Mouse (Mus musculus): ENCODE results near the gene Gm9857. TPM values are rescaled to one million over a fixed set of nuclear protein-coding genes. Genes with fewer than 3 reads are reported as not detected.
A peak's percentile ranks its signal among the peaks of the same experiment; 100 is the strongest.

Gm9857 gene
- total and polyA plus RNA-seq, 3 experiments: not detected

DNA sequence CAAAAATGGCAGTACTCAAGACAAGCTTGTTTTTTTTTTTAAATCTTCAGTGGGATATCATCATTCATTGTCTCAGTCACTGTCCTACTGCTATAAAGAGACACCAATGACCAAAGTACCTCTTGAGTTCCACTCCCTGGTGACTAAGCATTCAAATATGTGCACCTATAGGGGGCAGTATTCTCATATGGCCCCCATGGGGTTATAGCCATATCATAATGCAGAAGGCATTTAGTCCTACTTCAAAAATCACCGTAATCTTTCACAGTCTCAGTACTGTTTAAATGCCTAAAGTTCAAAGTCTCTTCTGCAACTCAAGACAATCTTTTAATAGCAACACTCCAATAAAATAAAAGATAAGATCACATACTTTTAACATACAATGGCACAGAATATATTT lies 21.4 kb downstream of the Gm9857 start:
- Histone ChIP-seq H3K9me3 (replicated peaks; ENCODE audit: insufficient read depth, low read length) (no peaks in the 10 kb centered on the region), H3K9ac (ENCODE audit: control insufficient read depth, low read depth, low read length, poor library complexity, severe bottlenecking) (no peak overlapping the region), H3K36me3 (ENCODE audit: control insufficient read depth in 1 of 2, insufficient read depth in 2 of 2, low read length in 2 of 2) (peaks cover 0 to 9% of the 10 kb centered on the region in 2 experiments; a peak in 2 of 4 replicates), H3K4me1 (ENCODE audit: control insufficient read depth in 1 of 2, insufficient read depth in 2 of 2, low read length in 2 of 2) (peaks cover 0 to 21% of the 10 kb centered on the region in 2 experiments; a peak in 3 of 4 replicates), H3K27me3 (ENCODE audit: control insufficient read depth in 1 of 2, insufficient read depth in 2 of 2, low read length in 2 of 2) (no peaks in the 10 kb centered on the region), H3K79me2 (ENCODE audit: control insufficient read depth, insufficient read depth, low read length, poor library complexity) (no peaks in the 10 kb centered on the region), H3K4me3 (ENCODE audit: control insufficient read depth in 1 of 2, insufficient read depth in 1 of 2, low read depth in 2 of 2, low read length in 2 of 2) (no peak overlapping the region), H3K27ac (ENCODE audit: control insufficient read depth, low read depth, low read length) (no peak overlapping the region)
- DNase-seq (ENCODE audit: low read depth, low spot score): no peak
- TF ChIP-seq CTCF (IDR thresholded peaks at IDR 0.05 in 2 of 3, conservative IDR thresholded peaks at IDR 0.05 in 1 of 3; ENCODE audit: control insufficient read depth in 1 of 3, insufficient read depth in 1 of 3, low read depth in 2 of 3, low read length in 3 of 3, poor library complexity in 1 of 3, severe bottlenecking in 1 of 3): peak in 1 of 3 experiments; percentile 31; a peak in 2 of 6 replicates
- TF ChIP-seq GABPA (IDR thresholded peaks at IDR 0.05; ENCODE audit: low read depth, low read length): no peak
- TF ChIP-seq CHD1 (IDR thresholded peaks at IDR 0.05; ENCODE audit: low read depth, low read length): no peak
- no peak for TF ChIP-seq RCOR1 (IDR thresholded peaks at IDR 0.05; ENCODE audit: low read depth, low read length)

DNA sequence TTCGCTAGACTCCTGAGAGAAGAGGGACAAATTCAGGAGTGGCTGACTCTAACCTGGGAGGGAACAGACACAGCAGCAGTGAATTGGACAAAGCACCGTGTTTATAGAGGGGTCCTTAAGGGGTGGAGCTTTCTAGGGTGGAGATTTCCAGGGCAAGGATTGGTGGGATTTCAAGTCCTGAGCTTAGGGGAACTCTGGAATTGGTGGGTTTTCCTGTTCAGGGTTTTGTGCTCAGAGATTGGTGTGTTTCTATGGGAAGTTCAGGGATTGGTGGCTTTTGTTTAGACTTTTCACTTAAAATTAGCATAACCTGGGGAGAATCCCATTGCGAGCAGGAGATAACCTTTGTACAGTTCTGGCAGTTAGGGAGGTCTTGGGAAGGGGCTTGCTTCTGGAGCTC lies 22.3 kb downstream of the Gm9857 start:
- Histone ChIP-seq H3K27me3 (ENCODE audit: control insufficient read depth in 1 of 2, insufficient read depth in 2 of 2, low read length in 2 of 2) (no peaks in the 10 kb centered on the region), H3K79me2 (ENCODE audit: control insufficient read depth, insufficient read depth, low read length, poor library complexity) (no peaks in the 10 kb centered on the region), H3K9ac (ENCODE audit: control insufficient read depth, low read depth, low read length, poor library complexity, severe bottlenecking) (no peak overlapping the region), H3K4me3 (ENCODE audit: control insufficient read depth in 1 of 2, insufficient read depth in 1 of 2, low read depth in 2 of 2, low read length in 2 of 2) (no peak overlapping the region), H3K9me3 (replicated peaks; ENCODE audit: insufficient read depth, low read length) (no peaks in the 10 kb centered on the region), H3K36me3 (ENCODE audit: control insufficient read depth in 1 of 2, insufficient read depth in 2 of 2, low read length in 2 of 2) (peaks cover 0 to 9% of the 10 kb centered on the region in 2 experiments; a peak in 2 of 4 replicates), H3K27ac (ENCODE audit: control insufficient read depth, low read depth, low read length) (no peak overlapping the region), H3K4me1 (ENCODE audit: control insufficient read depth in 1 of 2, insufficient read depth in 2 of 2, low read length in 2 of 2) (peaks cover 0 to 21% of the 10 kb centered on the region in 2 experiments; a peak in 3 of 4 replicates)
- TF ChIP-seq POLR2AphosphoS5 (IDR thresholded peaks at IDR 0.05; ENCODE audit: borderline replicate concordance, low read depth, low read length) (no peak), MEF2A (IDR thresholded peaks at IDR 0.05; ENCODE audit: extremely low read depth, insufficient replicate concordance, low read depth, low read length, poor library complexity, severe bottlenecking) (no peak), TCF12 (IDR thresholded peaks at IDR 0.05; ENCODE audit: low read depth, low read length) (no peak), BHLHE40 (IDR thresholded peaks at IDR 0.05; ENCODE audit: borderline replicate concordance, low read depth, low read length) (no peak), NELFE (IDR thresholded peaks at IDR 0.05; ENCODE audit: low read depth, low read length) (no peak), MAFK (IDR thresholded peaks at IDR 0.05; ENCODE audit: borderline replicate concordance, low read depth, low read length) (no peak), JUND (IDR thresholded peaks at IDR 0.05; ENCODE audit: low read depth, low read length) (no peak), TAL1 (IDR thresholded peaks at IDR 0.05; ENCODE audit: low read length) (no peak), CHD1 (IDR thresholded peaks at IDR 0.05; ENCODE audit: low read depth, low read length) (no peak), MXI1 (IDR thresholded peaks at IDR 0.05; ENCODE audit: low read depth, low read length) (no peak), GABPA (IDR thresholded peaks at IDR 0.05; ENCODE audit: low read depth, low read length) (no peak), UBTF (IDR thresholded peaks at IDR 0.05; ENCODE audit: borderline replicate concordance, insufficient read depth, low read depth, low read length) (no peak), NRF1 (IDR thresholded peaks at IDR 0.05; ENCODE audit: insufficient read depth, low read depth, low read length, poor library complexity, severe bottlenecking) (no peak), ETS1 (IDR thresholded peaks at IDR 0.05; ENCODE audit: low read depth, low read length) (no peak), ZNF384 (IDR thresholded peaks at IDR 0.05; ENCODE audit: low read depth, low read length) (no peak), RAD21 (IDR thresholded peaks at IDR 0.05; ENCODE audit: low read depth, low read length) (no peak), CHD2 (IDR thresholded peaks at IDR 0.05; ENCODE audit: low read length) (no peak)
- no peak for DNase-seq (ENCODE audit: low read depth, low spot score)

All from MEL (cell line).